Mouse (Mus musculus) macrophage (primary cell): ENCODE results near the gene H6pd. TPM values are rescaled to one million over a fixed set of nuclear protein-coding genes. Genes with fewer than 3 reads are reported as not detected.

ENCODE experiments used
- H3K27ac ChIP-seq: fragments of 350-480 bp; formaldehyde crosslinking; 2 replicates; pipeline ENCODE4 v1.9.0; 2021
- H3K36me3 ChIP-seq: fragments of 350-480 bp; formaldehyde crosslinking; 2 replicates; pipeline ENCODE4 v1.9.0; 2021; ENCODE audit errors: inconsistent target
- H3K4me3 ChIP-seq: fragments of 350-480 bp; formaldehyde crosslinking; 2 replicates; pipeline ENCODE4 v1.9.0; 2021; ENCODE audit errors: inconsistent target
- H3K79me2 ChIP-seq: fragments of 350-480 bp; formaldehyde crosslinking; 2 replicates; pipeline ENCODE4 v1.9.0; 2021; ENCODE audit errors: inconsistent target
- WGBS: methylation state at CpG from one replicate; pipeline ENCODE4 v1.1.7; 2026; ENCODE audit warnings: inconsistent platforms; ENCODE audit not compliant: missing documents; 5-methylcytosine and 5-hydroxymethylcytosine counted together
- polyA plus RNA-seq: library from polyadenylated mRNA; stranded (reverse); fragments of 250-400 nt; gene quantifications from 3 replicates; pipeline ENCODE4 v1.2.4, GENCODE M21; 2018; ENCODE audit warnings: inconsistent platforms

Gene H6pd
- polyA plus RNA-seq, 1 experiment from 2014 or later: 19.3 TPM

DNA sequence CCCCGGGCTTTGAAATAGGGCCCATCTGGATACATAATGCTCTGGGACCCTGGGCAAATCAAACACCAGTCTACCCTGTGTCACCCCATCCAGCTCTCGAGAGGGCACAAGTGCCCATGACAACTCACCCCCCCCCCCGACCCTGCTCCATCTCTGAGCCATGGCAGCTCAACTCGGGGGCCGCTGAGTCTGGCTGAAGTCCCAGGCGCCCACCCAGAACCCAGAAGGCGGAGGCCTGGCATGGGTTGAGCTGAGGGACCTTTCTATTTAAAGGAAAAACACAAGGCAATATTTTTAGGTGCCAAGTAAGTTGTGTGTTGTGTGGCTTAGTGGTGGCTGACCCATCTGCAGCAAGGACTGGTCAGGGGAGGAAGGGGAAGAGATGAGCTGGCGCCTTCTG is 44.5 kb downstream of the H6pd start:
- H3K4me3 ChIP-seq: no peak overlapping the region
- H3K36me3 ChIP-seq: no peaks in the 10 kb centered on the region
- no peak overlapping the region for H3K27ac ChIP-seq
- H3K79me2 ChIP-seq: no peaks in the 10 kb centered on the region
- 87% methylated on average over 7 of the region's 8 CpGs for WGBS

DNA sequence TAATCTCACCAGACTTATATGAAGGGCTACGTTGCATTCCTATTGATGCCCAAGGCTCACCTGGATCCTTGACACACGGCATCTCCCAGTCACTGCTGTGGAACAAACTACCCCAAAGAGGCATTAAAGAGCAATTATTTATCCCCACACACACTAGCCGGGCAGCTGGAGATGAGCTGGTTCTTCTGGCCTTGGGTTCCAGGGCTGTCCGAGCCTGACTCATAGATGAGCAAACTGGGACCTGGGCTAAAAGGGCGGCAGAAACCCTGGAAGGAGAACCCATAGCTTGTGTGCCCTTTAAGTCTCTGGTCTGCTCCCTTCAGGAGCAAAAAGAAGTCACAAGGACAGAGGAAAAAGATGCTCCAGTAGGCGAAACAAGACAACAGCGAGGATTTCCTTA is 48.4 kb downstream of the H6pd start:
- H3K36me3 ChIP-seq: no peaks in the 10 kb centered on the region
- WGBS: 77% methylated on average over 7 of the region's 7 CpGs
- H3K27ac ChIP-seq: no peak overlapping the region
- no peaks in the 10 kb centered on the region for H3K79me2 ChIP-seq
- no peak overlapping the region for H3K4me3 ChIP-seq

DNA sequence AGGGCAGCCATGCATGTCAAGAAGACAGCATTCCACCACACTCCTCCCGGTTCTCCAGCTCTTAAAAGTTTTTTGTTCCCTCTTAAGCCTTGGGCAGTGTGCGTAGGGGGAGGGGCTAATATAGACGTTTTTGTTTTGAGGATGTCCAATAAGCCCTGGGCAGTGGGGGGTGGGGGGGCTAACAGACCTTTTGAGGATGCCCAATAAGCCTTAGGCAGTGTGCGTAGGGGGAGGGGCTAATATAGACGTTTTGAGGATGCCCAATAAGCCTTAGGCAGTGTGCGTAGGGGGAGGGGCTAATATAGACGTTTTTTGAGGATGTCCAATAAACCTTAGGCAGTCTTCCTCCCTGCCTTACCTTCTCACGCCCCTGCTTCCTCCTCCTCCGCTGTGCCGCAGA is 49.0 kb downstream of the H6pd start:
- Histone ChIP-seq H3K27ac (no peak overlapping the region), H3K79me2 (no peaks in the 10 kb centered on the region), H3K4me3 (no peak overlapping the region), H3K36me3 (no peaks in the 10 kb centered on the region)
- 56% methylated on average over 10 of the region's 10 CpGs for WGBS

- Histone ChIP-seq H3K36me3 (no peaks in the 10 kb centered on the region), H3K4me3 (no peak overlapping the region), H3K27ac (no peak overlapping the region), H3K79me2 (no peaks in the 10 kb centered on the region)
- 3% methylated on average over 5 of the region's 5 CpGs for WGBS
Measured at GRCm38 (mm10) chr4:149958566-149958965, 50.3 kb downstream of the H6pd start.

- Histone ChIP-seq H3K4me3 (no peak overlapping the region), H3K27ac (no peak overlapping the region), H3K36me3 (no peaks in the 10 kb centered on the region), H3K79me2 (no peaks in the 10 kb centered on the region)
- 56% methylated on average over 13 of the region's 13 CpGs for WGBS
Measured at GRCm38 (mm10) chr4:149956048-149956447, 52.8 kb downstream of the H6pd start.

DNA sequence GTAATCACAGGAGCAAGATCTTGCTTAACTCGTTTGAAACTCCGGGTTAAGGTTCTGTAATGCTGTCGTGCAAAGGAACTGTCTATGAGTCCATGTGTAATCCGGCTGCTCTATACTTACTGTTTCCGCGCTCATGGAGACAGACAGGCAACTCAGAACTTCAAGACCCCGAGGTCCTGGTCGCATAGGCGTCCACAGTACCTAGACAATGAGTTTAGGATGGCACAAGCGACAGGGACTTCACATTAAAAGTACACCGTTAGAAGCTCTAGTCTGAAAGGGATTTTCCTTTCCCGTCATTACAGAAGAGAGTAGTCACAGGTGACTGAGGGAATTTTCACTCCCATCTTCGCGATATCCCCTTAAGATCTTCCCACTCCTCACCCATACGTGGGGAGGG is 53.2 kb downstream of the H6pd start:
- H3K79me2 ChIP-seq: no peaks in the 10 kb centered on the region
- no peaks in the 10 kb centered on the region for H3K36me3 ChIP-seq
- no peak overlapping the region for H3K4me3 ChIP-seq
- 16% methylated on average over 15 of the region's 15 CpGs for WGBS
- H3K27ac ChIP-seq: no peak overlapping the region

DNA sequence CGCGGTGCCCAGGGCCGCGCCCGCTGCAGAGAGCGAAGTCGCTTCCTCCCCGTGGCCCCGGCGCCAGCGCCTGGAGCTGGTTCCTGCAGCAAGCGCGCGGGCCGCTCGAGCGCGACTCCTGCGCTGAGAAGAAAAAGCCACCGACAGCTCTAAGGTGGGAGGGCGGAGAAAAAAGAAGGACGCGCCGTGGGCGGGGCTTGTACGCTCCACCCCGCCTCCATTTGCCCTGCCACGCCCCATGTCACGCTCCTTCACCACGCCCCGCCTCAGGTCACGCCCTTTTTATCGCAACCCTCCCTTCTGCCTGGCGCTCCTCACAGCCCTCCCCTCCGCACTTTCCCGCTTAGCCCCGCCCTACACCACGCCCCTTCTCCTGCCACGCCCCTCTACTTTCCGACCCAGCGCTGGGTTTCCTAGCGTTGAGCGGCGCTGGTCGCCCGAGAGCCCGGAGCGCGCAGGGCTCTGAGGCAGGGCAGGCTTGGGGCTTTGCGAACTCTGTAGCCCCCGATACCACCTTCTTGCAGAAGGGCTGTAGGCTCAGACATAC is 53.9 kb downstream of the H6pd start, which contains the start of gene Spsb1:
Gene Spsb1 (minus strand): TSS at position 151 of the 547 bp plus-strand sequence.
- 2% methylated on average over 47 of the region's 51 CpGs for WGBS
- no peak within 1 kb of the TSS for H3K27ac ChIP-seq
- H3K4me3 ChIP-seq: peak within 1 kb of the TSS; percentile 24
- H3K79me2 ChIP-seq: no peaks in the 10 kb centered on the region
- no peaks in the 10 kb centered on the region for H3K36me3 ChIP-seq

DNA sequence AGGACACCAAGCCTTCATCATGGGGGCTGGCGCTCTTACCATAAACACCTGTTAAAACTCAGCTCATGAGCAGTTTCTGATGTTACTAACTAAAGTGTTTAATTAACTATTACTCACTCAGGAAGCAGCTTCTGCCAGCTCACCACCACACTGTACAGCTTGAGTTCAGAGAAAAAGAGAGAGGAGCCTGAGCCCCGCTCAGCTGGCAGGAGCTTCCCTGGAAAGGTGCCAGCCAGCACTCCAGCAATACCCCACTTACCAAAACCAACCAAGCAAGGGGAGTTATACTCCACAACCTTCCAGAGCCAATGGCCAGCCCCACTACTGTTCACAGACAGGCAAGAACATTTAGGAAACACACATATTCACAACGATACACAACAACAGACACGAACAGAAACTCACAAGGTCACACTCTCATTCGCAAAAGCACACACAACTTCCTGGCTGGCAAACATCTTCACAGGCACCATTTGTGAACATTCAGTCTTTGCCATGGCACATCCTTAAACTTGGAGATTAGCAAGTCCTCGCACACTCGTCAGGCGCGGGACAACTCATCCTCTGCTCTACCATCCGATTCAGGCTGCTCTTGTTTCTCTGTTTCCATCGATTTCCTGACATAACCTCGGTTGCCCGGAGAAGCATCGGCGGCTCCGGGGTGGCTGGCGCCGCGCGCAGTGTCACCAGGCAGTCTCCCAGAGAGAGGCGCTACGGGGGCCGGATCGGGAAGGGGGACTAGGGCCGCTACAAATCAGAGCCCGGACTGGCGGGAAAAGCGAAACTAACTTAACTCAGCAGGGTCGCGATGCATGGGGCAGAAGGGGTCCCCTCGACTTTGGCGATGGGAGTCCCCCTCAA is 55.0 kb downstream of the H6pd start:
- WGBS: 3% methylated on average over 31 of the region's 32 CpGs
- no peaks in the 10 kb centered on the region for H3K36me3 ChIP-seq
- peak overlapping the region; percentile 24 for H3K4me3 ChIP-seq
- no peaks in the 10 kb centered on the region for H3K79me2 ChIP-seq
- no peak overlapping the region for H3K27ac ChIP-seq

GRCm38 (mm10) chr4:149952201-149952600 is 56.6 kb downstream of the H6pd start:
- Histone ChIP-seq H3K36me3 (no peaks in the 10 kb centered on the region), H3K27ac (no peak overlapping the region), H3K79me2 (no peaks in the 10 kb centered on the region), H3K4me3 (no peak overlapping the region)
- 90% methylated on average over 9 of the region's 9 CpGs for WGBS

DNA sequence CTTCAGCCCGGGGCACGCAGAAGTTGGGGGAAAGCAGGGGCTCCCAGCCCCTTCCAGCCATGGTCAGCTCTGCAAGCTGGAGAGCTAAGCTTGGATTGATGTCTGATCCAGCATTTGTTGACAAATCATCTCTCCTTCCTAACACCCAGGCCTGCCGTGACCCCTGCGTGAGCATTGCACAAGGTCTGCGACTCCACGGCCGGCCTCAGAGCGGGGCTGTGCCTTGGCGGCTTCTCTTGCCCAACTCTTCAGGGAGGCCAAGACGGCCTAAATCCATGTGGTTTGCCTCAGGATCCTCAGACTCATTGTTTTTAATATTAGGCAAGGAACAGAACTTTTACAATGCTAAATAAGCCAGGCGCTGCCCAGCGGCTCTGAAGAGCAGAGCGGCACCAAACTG is 57.6 kb downstream of the H6pd start:
- no peak overlapping the region for H3K4me3 ChIP-seq
- no peak overlapping the region for H3K27ac ChIP-seq
- H3K79me2 ChIP-seq: no peaks in the 10 kb centered on the region
- H3K36me3 ChIP-seq: no peaks in the 10 kb centered on the region
- WGBS: 65% methylated on average over 13 of the region's 13 CpGs

- H3K27ac ChIP-seq: no peak overlapping the region
- 92% methylated on average over 13 of the region's 13 CpGs for WGBS
- no peaks in the 10 kb centered on the region for H3K36me3 ChIP-seq
- no peaks in the 10 kb centered on the region for H3K79me2 ChIP-seq
- H3K4me3 ChIP-seq: no peak overlapping the region
Measured at GRCm38 (mm10) chr4:149949691-149950090, 59.1 kb downstream of the H6pd start.

- 93% methylated on average over 5 of the region's 5 CpGs for WGBS
- no peak overlapping the region for H3K27ac ChIP-seq
- no peaks in the 10 kb centered on the region for H3K36me3 ChIP-seq
Measured at GRCm38 (mm10) chr4:149948119-149948518, 60.7 kb downstream of the H6pd start.

GRCm38 (mm10) chr4:149947396-149947795 is 61.4 kb downstream of the H6pd start:
- Histone ChIP-seq H3K79me2 (no peaks in the 10 kb centered on the region), H3K27ac (no peak overlapping the region), H3K36me3 (no peaks in the 10 kb centered on the region), H3K4me3 (no peak overlapping the region)
- 77% methylated on average over 5 of the region's 5 CpGs for WGBS

More at GRCm38 (mm10) chr4:149948119-149948518, 60.7 kb downstream of the H6pd start:
- Histone ChIP-seq H3K79me2 (no peaks in the 10 kb centered on the region), H3K4me3 (no peak overlapping the region)

GRCm38 (mm10) chr4:149945194-149945593 is 63.6 kb downstream of the H6pd start:
- Histone ChIP-seq H3K36me3 (no peaks in the 10 kb centered on the region), H3K4me3 (no peak overlapping the region), H3K79me2 (no peaks in the 10 kb centered on the region), H3K27ac (no peak overlapping the region)
- 91% methylated on average over 9 of the region's 9 CpGs for WGBS

- 40% methylated on average over 12 of the region's 12 CpGs for WGBS
- Histone ChIP-seq H3K36me3 (no peaks in the 10 kb centered on the region), H3K79me2 (no peaks in the 10 kb centered on the region), H3K4me3 (no peak overlapping the region), H3K27ac (no peak overlapping the region)
Measured at GRCm38 (mm10) chr4:149944214-149944613, 64.6 kb downstream of the H6pd start.
